Mouse (Mus musculus): ENCODE measurements around the gene Zbed3. TPM values are rescaled to one million over a fixed set of nuclear protein-coding genes. Genes with fewer than 3 reads are reported as not detected.

The Zbed3 gene
- polyA plus RNA-seq, 1 experiment from 2014 or later, result 30.2 TPM

Other genes starting within 250 kb of the Zbed3 start
- gene Pde8b, start 73.3 kb upstream of the Zbed3 start, polyA plus RNA-seq (2015; fragmentation: Nextera tagmentation; extraction: Ambion mirVana), result 7.6 and 11.0 TPM in 2 replicates
- 35.0 and 37.7 TPM in 2 replicates for gene Aggf1, start 51.7 kb downstream of the Zbed3 start, polyA plus RNA-seq (2015; fragmentation: Nextera tagmentation; extraction: Ambion mirVana)
- gene Crhbp, start 121.3 kb downstream of the Zbed3 start, polyA plus RNA-seq (2015; fragmentation: Nextera tagmentation; extraction: Ambion mirVana), result 2.9 and 3.7 TPM in 2 replicates
- gene S100z, start 155.1 kb downstream of the Zbed3 start, polyA plus RNA-seq (2015; fragmentation: Nextera tagmentation; extraction: Ambion mirVana), result not detected in 2 replicates
- 0.09 and 0.26 TPM in 2 replicates for gene F2rl1, start 201.6 kb downstream of the Zbed3 start, polyA plus RNA-seq (2015; fragmentation: Nextera tagmentation; extraction: Ambion mirVana)